Mouse (Mus musculus): Measurements from ENCODE around the gene Olfr545.

DNA sequence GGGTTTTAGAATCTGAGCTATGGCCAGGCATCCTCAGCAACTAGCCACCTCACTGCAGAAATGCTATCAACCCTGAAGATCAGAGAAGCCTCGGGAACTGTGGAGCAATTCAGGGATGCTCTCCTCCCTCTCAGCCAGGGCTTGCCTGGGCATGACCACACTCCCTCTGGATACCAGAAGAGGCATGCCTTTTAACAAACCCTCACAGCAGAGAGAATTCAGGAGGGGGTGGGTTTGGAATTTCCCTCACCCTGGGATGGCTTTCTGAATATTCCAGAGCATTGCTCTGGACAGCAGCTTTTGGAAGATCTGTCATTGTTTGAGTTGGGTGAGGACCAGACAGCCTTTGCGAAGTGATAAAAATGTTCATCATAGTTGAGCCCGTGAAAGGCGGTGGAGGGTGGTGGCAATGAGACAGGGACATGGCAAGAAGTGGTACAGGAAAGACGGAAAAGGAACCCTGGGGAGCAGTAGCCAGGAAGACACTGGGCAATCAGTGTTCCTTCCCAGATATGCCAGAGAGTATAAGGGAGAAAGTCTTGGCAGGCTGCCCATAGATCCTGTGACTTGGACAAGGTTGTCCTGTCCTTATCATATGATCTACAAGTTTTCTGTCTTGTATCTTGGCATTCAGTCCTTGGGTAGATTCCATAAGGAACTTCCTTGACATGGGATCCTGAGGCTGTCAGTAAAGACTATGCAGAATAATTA is 19.9 kb downstream of the Olfr545 start:
- no peak for TF ChIP-seq MAFK (IDR thresholded peaks at IDR 0.05; ENCODE audit: insufficient read depth, low read depth, low read length)
- no peak for TF ChIP-seq ZNF384 (IDR thresholded peaks at IDR 0.05; ENCODE audit: low read depth, low read length)
- no peak for TF ChIP-seq ZC3H11A (IDR thresholded peaks at IDR 0.05; ENCODE audit: borderline replicate concordance, low read depth, low read length)
